Mouse (Mus musculus) limb, embryonic 10.5 days (tissue): ENCODE data around the gene Cts8. TPM values are rescaled to one million over a fixed set of nuclear protein-coding genes. Genes with fewer than 3 reads are reported as not detected.

Experiments used
- DNase-seq: peaks from one replicate; pipeline ENCODE4 v3.0.0-alpha.2; 2017; ENCODE audit warnings: low spot score
- H3K27ac ChIP-seq: fragments of 300-500 bp; sonication (generic); 2 replicates; pipeline ENCODE4 v1.5.1; 2016; ENCODE audit warnings: mild to moderate bottlenecking
- H3K27me3 ChIP-seq: fragments of 300-500 bp; sonication (generic); 2 replicates; pipeline ENCODE4 v1.6.1; 2016; ENCODE audit warnings: low read depth, mild to moderate bottlenecking; ENCODE audit not compliant: poor library complexity, severe bottlenecking
- H3K36me3 ChIP-seq: fragments of 300-500 bp; sonication (generic); 2 replicates; pipeline ENCODE4 v1.6.1; 2016; ENCODE audit warnings: mild to moderate bottlenecking, moderate library complexity
- H3K4me1 ChIP-seq: fragments of 300-500 bp; sonication (generic); 2 replicates; pipeline ENCODE4 v1.6.1; 2016
- H3K4me3 ChIP-seq: fragments of 300-500 bp; sonication (generic); 2 replicates; pipeline ENCODE4 v1.5.1; 2016; ENCODE audit warnings: mild to moderate bottlenecking, moderate library complexity
- H3K9me3 ChIP-seq: fragments of 300-500 bp; sonication (generic); replicated peaks from 2 replicates; pipeline ENCODE4 v1.6.1; 2016; ENCODE audit warnings: mild to moderate bottlenecking
- WGBS: fragments of 180-500 bp; shearing (Covaris S2); methylation state at CpG from one replicate; pipeline ENCODE4 v1.1.7; 2016; 5-methylcytosine and 5-hydroxymethylcytosine counted together
- polyA plus RNA-seq: library from polyadenylated mRNA; unstranded; fragments of >200 nt; fragmentation: Nextera tagmentation; extraction: Ambion mirVana; gene quantifications from 2 replicates; pipeline ENCODE4 v1.2.1, GENCODE M21; 2016

The Cts8 gene
- not detected in 2 replicates for polyA plus RNA-seq

DNA sequence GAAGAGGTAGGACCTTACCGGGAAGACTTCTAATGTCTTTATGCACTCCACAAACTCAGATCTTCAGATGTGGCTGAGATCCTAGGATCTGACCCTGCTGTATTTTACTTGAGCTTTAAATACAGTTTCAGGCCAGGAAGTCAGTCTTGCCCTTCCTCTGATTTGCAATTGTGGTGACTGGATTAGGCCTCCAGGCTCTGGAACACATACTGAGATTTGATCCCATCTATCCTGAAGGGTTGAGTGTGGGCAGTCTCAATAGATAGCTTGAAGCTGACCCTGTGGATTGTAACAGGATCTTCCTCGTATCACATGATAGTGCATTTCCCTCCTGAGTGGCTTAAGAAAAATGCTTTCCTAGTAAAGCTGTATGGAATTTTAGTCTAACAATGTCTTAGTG is at the start of gene Cts8:
Gene Cts8 (minus strand): TSS at position 101 of the 400 bp plus-strand sequence.
- H3K27ac ChIP-seq, result no peak within 1 kb of the TSS
- no peak for DNase-seq
- no peaks in the 10 kb centered on the region for H3K36me3 ChIP-seq
- 89% methylated on average over 2 of the region's 2 CpGs for WGBS
- H3K4me3 ChIP-seq, result no peak within 1 kb of the TSS
- H3K27me3 ChIP-seq, result no peaks in the 10 kb centered on the region
- no peaks in the 10 kb centered on the region for H3K4me1 ChIP-seq
- H3K9me3 ChIP-seq, result no peaks in the 10 kb centered on the region

- H3K36me3 ChIP-seq, result no peaks in the 10 kb centered on the region
- no peak for DNase-seq
- WGBS, result 92% methylated on average over 2 of the region's 2 CpGs
- no peaks in the 10 kb centered on the region; the same call in 1 of the 2 replicates for H3K9me3 ChIP-seq
- no peaks in the 10 kb centered on the region for H3K27me3 ChIP-seq
- H3K4me1 ChIP-seq, result no peaks in the 10 kb centered on the region
- H3K27ac ChIP-seq, result no peak within 1 kb of the TSS
- H3K4me3 ChIP-seq, result no peak within 1 kb of the TSS
Observed at GRCm38 (mm10) chr13:61288739-61289138, 33.6 kb upstream of the Cts8 start, which contains the start of gene Gm49398. TSS of gene Gm49398 (minus strand) at chr13:61288839.

DNA sequence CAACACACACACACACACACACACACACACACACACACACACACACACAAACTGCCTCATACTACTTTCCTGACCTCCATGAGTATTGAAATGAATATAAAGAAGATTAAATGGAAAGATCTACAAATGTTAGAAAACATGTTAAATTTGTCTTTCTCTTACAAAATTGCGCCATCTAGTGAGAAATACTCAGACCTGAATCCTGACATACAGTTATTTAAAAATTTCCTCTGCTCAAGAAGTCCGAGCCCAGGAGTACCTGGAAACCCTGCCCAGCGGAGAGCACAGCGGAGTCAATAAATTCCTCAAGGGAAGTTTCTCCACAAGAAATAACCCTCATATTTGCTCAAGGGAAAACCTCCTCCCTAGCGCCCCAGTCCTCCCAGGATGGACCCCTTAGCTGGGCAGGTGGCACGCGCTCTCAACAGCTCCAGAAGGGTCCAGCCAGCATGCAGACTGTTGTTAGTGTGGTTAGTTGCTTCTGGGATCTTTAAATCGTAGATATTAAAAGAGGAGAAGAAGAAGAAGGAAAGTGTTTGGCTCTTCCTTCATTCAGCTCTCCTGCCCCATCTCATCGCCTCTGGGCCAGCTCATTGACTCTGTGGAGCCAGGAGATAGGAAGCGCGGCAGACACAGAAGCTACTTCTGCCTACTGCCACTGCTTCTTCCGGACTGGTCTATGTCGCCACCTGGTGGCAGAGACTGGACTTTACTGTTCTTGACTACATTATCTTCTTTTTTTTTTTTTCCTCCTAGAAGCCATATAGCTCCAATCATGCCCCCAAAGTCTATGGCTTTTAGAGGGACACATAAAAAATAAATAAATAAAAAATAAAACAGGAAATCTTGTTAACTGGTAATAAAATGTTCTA is 13.8 kb downstream of the Cts8 start:
- WGBS, result 63% methylated on average over 13 of the region's 13 CpGs

DNA sequence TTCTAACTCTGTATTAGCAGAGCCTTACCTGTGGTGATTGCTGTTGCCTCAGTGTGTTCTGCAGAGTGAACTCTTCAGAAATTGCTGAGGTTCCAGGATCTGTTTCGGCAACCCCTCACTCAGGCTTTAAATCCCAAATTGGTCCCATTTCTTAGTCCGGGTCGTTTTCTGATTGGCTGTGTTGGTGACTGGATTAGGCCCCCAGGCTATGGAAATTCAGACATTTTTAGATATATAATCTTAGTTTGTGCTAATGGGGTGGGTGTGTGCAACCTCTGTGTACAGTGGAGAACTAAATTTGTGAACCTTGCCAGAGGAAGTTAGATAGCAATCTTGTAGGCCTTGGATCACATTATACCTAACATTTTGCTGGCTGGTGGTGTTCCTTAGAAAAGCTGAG is 51.8 kb downstream of the Cts8 start, which contains the start of gene Cts6:
Gene Cts6 (minus strand): TSS at position 101 of the 400 bp plus-strand sequence.
- no peak for DNase-seq
- no peaks in the 10 kb centered on the region; the same call in 1 of the 2 replicates for H3K9me3 ChIP-seq
- no peaks in the 10 kb centered on the region for H3K27me3 ChIP-seq
- 94% methylated on average over 3 of the region's 3 CpGs for WGBS
- H3K36me3 ChIP-seq, result no peaks in the 10 kb centered on the region
- H3K27ac ChIP-seq, result no peak within 1 kb of the TSS
- no peaks in the 10 kb centered on the region for H3K4me1 ChIP-seq
- H3K4me3 ChIP-seq, result no peak within 1 kb of the TSS

More for the DNA sequence above, 13.8 kb downstream of the Cts8 start:
- Histone ChIP-seq H3K9me3 (no peaks in the 10 kb centered on the region), H3K27ac (no peak overlapping the region), H3K36me3 (no peaks in the 10 kb centered on the region), H3K27me3 (no peaks in the 10 kb centered on the region), H3K4me3 (no peak overlapping the region), H3K4me1 (no peaks in the 10 kb centered on the region)
- DNase-seq, result peak; percentile 69

Other genes starting within 250 kb of the Cts8 start
- not detected in 2 replicates for gene Ctsj, start 249.4 kb downstream of the Cts8 start, polyA plus RNA-seq
- gene Ctsq, start 214.7 kb downstream of the Cts8 start, polyA plus RNA-seq, result not detected in 2 replicates
- gene Ctsr, start 91.1 kb downstream of the Cts8 start, polyA plus RNA-seq, result not detected in 2 replicates
- gene Cts6, start 51.9 kb downstream of the Cts8 start, polyA plus RNA-seq, result not detected in 2 replicates
- gene Gm49398, start 33.5 kb upstream of the Cts8 start, polyA plus RNA-seq, result not detected in 2 replicates
- not detected in 2 replicates for gene Cts7, start 102.8 kb upstream of the Cts8 start, polyA plus RNA-seq